Mouse (Mus musculus): ENCODE measurements around the gene 4930404N11Rik. TPM values are rescaled to one million over a fixed set of nuclear protein-coding genes. Genes with fewer than 3 reads are reported as not detected.
A peak's percentile ranks its signal among the peaks of the same experiment; 100 is the strongest.

Gene 4930404N11Rik
- polyA plus RNA-seq, 1 experiment from 2014 or later = 16.5 TPM

- WGBS = 8% methylated on average over 28 of the region's 28 CpGs
- Histone ChIP-seq H3K4me3 (ENCODE audit: low read depth, low read length) (peak overlapping the region; percentile 35), H3K9me3 (ENCODE audit: control insufficient read depth, low read length) (no peaks in the 10 kb centered on the region), H3K27ac (replicated peaks) (peak overlapping the region; percentile 82), H3K27me3 (ENCODE audit: control insufficient read depth, insufficient read depth, low read length) (no peaks in the 10 kb centered on the region), H3K9ac (ENCODE audit: low read length) (peak overlapping the region; percentile 60), H3K4me2 (replicated peaks; ENCODE audit: low read depth) (peak overlapping the region; percentile 59), H3K36me3 (ENCODE audit: control insufficient read depth, insufficient read depth, low read length) (peaks cover 23% of the 10 kb centered on the region), H3K4me1 (replicated peaks; ENCODE audit: control insufficient read depth, insufficient read depth) (peaks cover 4% of the 10 kb centered on the region)
- TF ChIP-seq EP300 (optimal IDR thresholded peaks at IDR 0.05) = no peak
- TF ChIP-seq CTCF (IDR thresholded peaks at IDR 0.05; ENCODE audit: low read depth) = no peak
- DNase-seq (ENCODE audit: low spot score) = peak; percentile 88
- peak; percentile 43 for ATAC-seq (ENCODE audit: low FRiP score, low TSS enrichment)
Measured at GRCm38 (mm10) chr10:81364666-81365065, 950 bp downstream of the 4930404N11Rik start.

GRCm38 (mm10) chr10:81363436-81364346 lies 1.9 kb downstream of the 4930404N11Rik start:
- Histone ChIP-seq H3K27ac (replicated peaks) (peak overlapping the region; percentile 82), H3K9me3 (ENCODE audit: control insufficient read depth, low read length) (no peaks in the 10 kb centered on the region), H3K36me3 (ENCODE audit: control insufficient read depth, insufficient read depth, low read length) (peaks cover 14% of the 10 kb centered on the region), H3K9ac (ENCODE audit: low read length) (peak overlapping the region; percentile 60), H3K4me1 (replicated peaks; ENCODE audit: control insufficient read depth, insufficient read depth) (peaks cover 4% of the 10 kb centered on the region), H3K27me3 (ENCODE audit: control insufficient read depth, insufficient read depth, low read length) (no peaks in the 10 kb centered on the region), H3K4me3 (ENCODE audit: low read depth, low read length) (peak overlapping the region; percentile 35), H3K4me2 (replicated peaks; ENCODE audit: low read depth) (peak overlapping the region; percentile 59)
- TF ChIP-seq EP300 (optimal IDR thresholded peaks at IDR 0.05) = no peak
- no peak for TF ChIP-seq CTCF (IDR thresholded peaks at IDR 0.05; ENCODE audit: low read depth)
- WGBS = 13% methylated on average over 54 of the region's 54 CpGs
- DNase-seq (ENCODE audit: low spot score) = no peak
- no peak for ATAC-seq (ENCODE audit: low FRiP score, low TSS enrichment)

- Histone ChIP-seq H3K4me2 (replicated peaks; ENCODE audit: low read depth) (peak overlapping the region; percentile 25), H3K27ac (replicated peaks) (peak overlapping the region; percentile 82), H3K9ac (ENCODE audit: low read length) (peak overlapping the region; percentile 38), H3K9me3 (ENCODE audit: control insufficient read depth, low read length) (no peaks in the 10 kb centered on the region), H3K4me3 (ENCODE audit: low read depth, low read length) (no peak overlapping the region), H3K27me3 (ENCODE audit: control insufficient read depth, insufficient read depth, low read length) (no peaks in the 10 kb centered on the region), H3K4me1 (replicated peaks; ENCODE audit: control insufficient read depth, insufficient read depth) (peaks cover 4% of the 10 kb centered on the region), H3K36me3 (ENCODE audit: control insufficient read depth, insufficient read depth, low read length) (peaks cover 5% of the 10 kb centered on the region; the same call in 1 of the 2 replicates)
- DNase-seq (ENCODE audit: low spot score) = peak; percentile 70
- TF ChIP-seq CTCF (IDR thresholded peaks at IDR 0.05; ENCODE audit: low read depth) (no peak), EP300 (optimal IDR thresholded peaks at IDR 0.05) (no peak)
- peak; percentile 36 for ATAC-seq (ENCODE audit: low FRiP score, low TSS enrichment)
- 60% methylated on average over 12 of the region's 12 CpGs for WGBS
Measured at GRCm38 (mm10) chr10:81362336-81362949, 3.2 kb downstream of the 4930404N11Rik start.

GRCm38 (mm10) chr10:81360721-81361120 lies 4.9 kb downstream of the 4930404N11Rik start:
- Histone ChIP-seq H3K9me3 (ENCODE audit: control insufficient read depth, low read length) (no peaks in the 10 kb centered on the region), H3K9ac (ENCODE audit: low read length) (no peak overlapping the region), H3K4me3 (ENCODE audit: low read depth, low read length) (no peak overlapping the region), H3K27me3 (ENCODE audit: control insufficient read depth, insufficient read depth, low read length) (no peaks in the 10 kb centered on the region), H3K4me1 (replicated peaks; ENCODE audit: control insufficient read depth, insufficient read depth) (peaks cover 7% of the 10 kb centered on the region), H3K4me2 (replicated peaks; ENCODE audit: low read depth) (no peak overlapping the region), H3K36me3 (ENCODE audit: control insufficient read depth, insufficient read depth, low read length) (no peaks in the 10 kb centered on the region), H3K27ac (replicated peaks) (no peak overlapping the region)
- no peak for TF ChIP-seq CTCF (IDR thresholded peaks at IDR 0.05; ENCODE audit: low read depth)
- no peak for TF ChIP-seq EP300 (optimal IDR thresholded peaks at IDR 0.05)
- no peak for ATAC-seq (ENCODE audit: low FRiP score, low TSS enrichment)
- 56% methylated on average over 8 of the region's 8 CpGs for WGBS
- no peak for DNase-seq (ENCODE audit: low spot score)

GRCm38 (mm10) chr10:81358841-81359240 lies 6.8 kb downstream of the 4930404N11Rik start:
- Histone ChIP-seq H3K4me3 (ENCODE audit: low read depth, low read length) (no peak overlapping the region), H3K9ac (ENCODE audit: low read length) (0 out of 2 replicates have a peak overlapping the region, but pooled peaks have one; percentile 18), H3K4me1 (replicated peaks; ENCODE audit: control insufficient read depth, insufficient read depth) (peaks cover 4% of the 10 kb centered on the region), H3K27ac (replicated peaks) (no peak overlapping the region), H3K9me3 (ENCODE audit: control insufficient read depth, low read length) (no peaks in the 10 kb centered on the region), H3K27me3 (ENCODE audit: control insufficient read depth, insufficient read depth, low read length) (no peaks in the 10 kb centered on the region), H3K36me3 (ENCODE audit: control insufficient read depth, insufficient read depth, low read length) (no peaks in the 10 kb centered on the region), H3K4me2 (replicated peaks; ENCODE audit: low read depth) (peak overlapping the region; percentile 98; the same call in 1 of the 2 replicates)
- no peak for ATAC-seq (ENCODE audit: low FRiP score, low TSS enrichment)
- 54% methylated on average over 1 of the region's 1 CpGs for WGBS
- no peak for DNase-seq (ENCODE audit: low spot score)
- TF ChIP-seq CTCF (IDR thresholded peaks at IDR 0.05; ENCODE audit: low read depth) = no peak
- TF ChIP-seq EP300 (optimal IDR thresholded peaks at IDR 0.05) = no peak
